Mouse (Mus musculus): ENCODE results near the gene Gucy2d. TPM values are rescaled to one million over a fixed set of nuclear protein-coding genes. Genes with fewer than 3 reads are reported as not detected.

Gucy2d gene
- polyA plus RNA-seq, 2 experiments from 2014 or later = not detected

GRCm38 (mm10) chr7:98490911-98491310 is 50.7 kb downstream of the Gucy2d start:
- ATAC-seq = no peak

DNA sequence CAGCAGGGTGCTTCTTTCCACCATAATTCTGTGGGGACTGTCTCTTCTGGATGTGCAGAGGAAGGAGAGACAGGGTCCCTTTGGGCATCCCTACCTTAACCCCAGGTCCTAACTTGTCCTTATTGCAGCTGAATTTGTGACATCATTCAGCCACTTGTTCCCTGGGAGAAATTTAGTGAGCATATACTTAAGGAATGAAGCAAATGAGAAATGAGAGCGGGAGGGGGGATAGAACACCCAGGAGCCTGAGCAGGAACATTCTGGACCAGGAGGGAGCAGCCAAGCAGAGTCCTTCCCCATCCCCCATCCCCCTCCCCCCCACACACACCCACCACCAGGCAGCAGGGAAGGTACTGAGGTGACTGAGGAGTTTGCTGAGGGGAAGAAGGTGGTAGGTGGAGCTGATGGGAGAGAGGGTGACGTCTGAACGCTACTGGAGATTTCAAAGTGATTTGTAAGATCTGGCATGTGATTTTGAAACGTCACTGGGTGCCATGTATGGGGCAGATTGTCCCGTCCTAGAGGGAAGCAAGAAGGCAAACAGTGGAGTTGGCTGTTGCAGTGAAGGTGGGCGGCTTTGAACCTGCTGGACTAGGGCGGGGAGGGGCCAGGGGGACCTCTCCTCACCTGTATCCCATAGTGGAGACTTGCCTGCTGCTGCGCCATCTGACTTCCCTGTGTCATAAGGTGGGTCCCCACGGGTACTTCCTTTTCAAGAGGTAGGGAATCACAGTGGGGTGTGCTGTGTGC is 51.4 kb downstream of the Gucy2d start:
- peak; percentile 68 for ATAC-seq

GRCm38 (mm10) chr7:98492331-98492730 is 52.1 kb downstream of the Gucy2d start:
- no peak for ATAC-seq

GRCm38 (mm10) chr7:98493307-98493706 is 53.1 kb downstream of the Gucy2d start:
- no peak for ATAC-seq

GRCm38 (mm10) chr7:98493901-98494480 is 53.8 kb downstream of the Gucy2d start:
- no peak for ATAC-seq

DNA sequence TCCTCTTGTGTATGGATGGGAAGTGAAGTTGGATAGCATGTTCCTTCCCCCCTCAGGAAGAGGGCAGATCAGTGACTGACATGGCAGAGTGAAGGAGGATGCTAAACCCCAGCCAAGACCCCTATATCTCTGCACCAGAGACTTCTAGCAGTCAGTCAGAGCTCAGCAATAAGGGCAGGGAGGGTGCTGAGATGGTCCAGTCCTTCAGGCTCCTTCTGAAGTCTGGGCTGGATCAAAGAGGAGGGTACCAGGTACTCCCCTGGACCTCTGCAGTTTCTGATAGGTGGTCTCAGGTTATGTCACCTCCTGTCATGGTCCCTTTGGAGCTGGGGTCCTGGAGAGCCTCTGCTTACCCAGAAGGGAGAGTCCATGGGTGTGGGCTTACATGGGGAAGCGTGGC is 55.4 kb downstream of the Gucy2d start:
- ATAC-seq = no peak

- ATAC-seq = no peak
Measured at GRCm38 (mm10) chr7:98497451-98497850, 57.2 kb downstream of the Gucy2d start.

DNA sequence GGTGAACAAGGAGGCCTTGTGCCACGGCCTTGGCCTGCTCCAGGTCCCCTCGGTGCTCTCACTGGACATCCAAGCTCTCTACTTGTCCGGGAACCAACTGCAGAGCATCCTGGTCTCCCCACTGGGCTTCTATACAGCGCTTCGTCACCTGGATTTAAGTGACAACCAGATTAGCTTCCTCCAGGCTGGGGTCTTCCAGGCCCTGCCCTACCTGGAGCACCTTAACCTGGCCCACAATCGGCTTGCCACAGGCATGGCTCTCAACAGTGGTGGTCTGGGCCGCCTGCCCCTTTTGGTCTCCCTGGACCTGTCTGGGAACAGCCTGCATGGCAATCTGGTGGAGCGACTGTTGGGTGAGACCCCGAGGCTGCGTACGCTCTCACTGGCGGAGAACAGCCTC is 57.9 kb downstream of the Gucy2d start:
- ATAC-seq = no peak

DNA sequence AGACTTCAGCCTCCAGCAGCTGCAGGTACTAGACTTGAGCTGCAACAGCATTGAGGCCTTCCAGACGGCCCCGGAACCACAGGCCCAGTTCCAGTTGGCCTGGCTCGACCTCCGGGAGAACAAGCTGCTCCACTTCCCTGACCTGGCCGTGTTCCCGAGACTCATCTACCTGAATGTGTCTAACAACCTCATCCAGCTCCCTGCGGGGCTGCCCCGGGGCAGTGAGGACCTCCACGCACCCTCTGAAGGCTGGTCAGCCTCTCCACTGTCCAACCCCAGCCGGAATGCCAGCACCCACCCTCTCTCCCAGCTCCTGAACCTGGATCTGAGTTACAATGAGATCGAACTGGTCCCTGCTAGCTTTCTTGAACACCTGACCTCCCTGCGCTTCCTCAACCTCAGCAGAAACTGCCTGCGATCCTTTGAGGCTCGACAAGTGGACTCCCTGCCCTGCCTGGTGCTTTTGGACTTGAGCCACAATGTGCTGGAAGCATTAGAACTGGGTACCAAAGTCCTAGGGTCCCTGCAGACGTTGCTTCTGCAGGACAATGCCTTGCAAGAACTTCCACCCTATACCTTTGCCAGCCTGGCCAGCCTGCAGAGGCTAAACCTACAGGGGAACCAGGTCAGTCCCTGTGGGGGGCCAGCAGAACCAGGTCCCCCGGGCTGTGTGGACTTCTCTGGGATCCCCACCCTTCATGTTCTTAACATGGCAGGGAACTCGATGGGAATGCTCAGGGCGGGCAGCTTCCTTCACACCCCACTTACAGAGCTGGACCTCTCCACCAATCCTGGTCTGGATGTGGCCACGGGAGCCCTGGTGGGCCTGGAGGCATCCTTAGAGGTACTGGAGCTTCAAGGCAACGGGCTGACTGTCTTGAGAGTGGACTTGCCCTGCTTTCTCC is 58.7 kb downstream of the Gucy2d start:
- no peak for ATAC-seq

GRCm38 (mm10) chr7:98499561-98500292 is 59.5 kb downstream of the Gucy2d start:
- ATAC-seq = no peak

DNA sequence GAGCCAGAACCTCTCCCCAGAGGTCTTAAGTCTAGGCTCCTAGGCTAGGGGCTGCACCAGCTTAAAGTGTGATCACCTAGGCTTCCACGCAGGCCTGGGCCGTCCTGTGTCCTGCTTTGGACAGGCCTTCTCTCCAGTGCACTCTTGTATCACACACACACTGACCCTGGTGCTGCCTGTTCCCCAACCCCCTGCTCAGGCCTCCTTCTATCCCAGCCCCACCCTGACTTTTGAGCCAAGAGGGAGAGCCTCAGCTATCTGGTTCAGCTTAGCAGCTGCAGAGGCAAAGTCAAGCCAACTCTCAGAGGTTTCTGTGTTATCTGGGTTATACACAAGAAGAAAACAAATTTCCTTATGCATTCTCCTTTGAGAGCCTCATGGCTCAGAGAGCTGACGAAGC is 60.3 kb downstream of the Gucy2d start:
- no peak for ATAC-seq

GRCm38 (mm10) chr7:98501078-98501477 is 60.9 kb downstream of the Gucy2d start:
- no peak for ATAC-seq

- no peak for ATAC-seq
Measured at GRCm38 (mm10) chr7:98502921-98503320, 62.7 kb downstream of the Gucy2d start.

DNA sequence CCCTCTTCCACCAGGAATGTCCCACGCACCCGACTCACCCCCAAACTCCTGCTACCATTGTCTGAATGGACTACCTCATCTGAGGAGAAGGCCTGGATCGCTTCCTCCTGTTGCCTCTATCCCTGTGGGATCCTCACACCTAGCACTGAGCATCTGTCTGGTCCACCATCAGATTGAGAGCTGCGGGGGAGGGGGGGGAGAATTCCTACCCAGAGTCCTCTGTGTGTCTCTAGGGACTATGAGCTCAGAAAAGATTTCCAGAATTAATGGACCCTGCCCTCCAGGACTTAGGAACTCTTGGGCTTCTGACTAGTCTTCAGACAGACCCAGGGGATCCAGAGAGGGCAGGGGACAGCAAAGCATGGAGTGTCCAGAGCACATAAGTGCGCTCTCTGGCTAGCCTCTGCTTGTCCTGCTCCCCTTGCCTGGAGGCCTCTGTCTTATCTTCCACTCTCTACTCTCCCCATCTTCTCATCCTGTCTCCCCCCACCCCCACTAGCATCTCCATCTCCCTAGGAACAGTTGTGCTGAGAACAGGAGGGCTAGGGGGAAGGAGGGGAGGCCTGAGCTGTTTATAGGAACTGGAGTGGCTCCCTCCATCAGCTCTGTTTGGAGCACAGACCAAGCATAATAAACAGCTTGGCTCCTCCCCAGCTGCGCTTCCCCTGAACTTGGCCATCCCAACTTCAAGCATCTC is 63.9 kb downstream of the Gucy2d start:
- ATAC-seq = no peak

DNA sequence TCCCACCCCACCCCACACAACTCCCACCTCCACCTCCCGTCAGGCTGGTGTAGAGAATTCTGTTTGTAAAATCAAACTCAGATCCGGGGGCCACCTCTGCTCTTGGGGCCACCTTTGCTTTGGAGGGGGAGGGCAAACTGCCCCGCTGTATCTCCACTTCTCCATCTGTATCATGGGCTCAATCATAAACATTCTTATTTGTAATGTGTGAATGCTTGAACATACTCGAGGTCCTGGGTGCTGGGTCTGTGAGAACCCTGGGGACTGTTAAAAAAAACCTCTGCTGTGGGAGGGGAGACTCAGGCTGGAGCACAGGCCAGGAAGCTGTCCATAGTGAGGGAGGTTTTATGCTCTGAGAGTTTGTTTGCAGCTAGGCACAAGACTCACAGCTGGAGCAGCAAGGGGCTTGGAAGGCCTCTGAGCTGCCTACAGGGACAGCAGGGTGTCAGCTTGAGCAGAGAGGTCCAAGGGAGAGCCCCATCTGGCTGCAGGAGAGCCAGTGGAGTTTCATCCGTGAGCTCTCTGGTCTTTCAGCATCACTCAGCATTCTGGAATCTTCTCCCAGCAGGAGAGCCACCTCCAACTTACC is 64.6 kb downstream of the Gucy2d start:
- no peak for ATAC-seq

- ATAC-seq = no peak
Measured at GRCm38 (mm10) chr7:98505664-98506063, 65.4 kb downstream of the Gucy2d start.

DNA sequence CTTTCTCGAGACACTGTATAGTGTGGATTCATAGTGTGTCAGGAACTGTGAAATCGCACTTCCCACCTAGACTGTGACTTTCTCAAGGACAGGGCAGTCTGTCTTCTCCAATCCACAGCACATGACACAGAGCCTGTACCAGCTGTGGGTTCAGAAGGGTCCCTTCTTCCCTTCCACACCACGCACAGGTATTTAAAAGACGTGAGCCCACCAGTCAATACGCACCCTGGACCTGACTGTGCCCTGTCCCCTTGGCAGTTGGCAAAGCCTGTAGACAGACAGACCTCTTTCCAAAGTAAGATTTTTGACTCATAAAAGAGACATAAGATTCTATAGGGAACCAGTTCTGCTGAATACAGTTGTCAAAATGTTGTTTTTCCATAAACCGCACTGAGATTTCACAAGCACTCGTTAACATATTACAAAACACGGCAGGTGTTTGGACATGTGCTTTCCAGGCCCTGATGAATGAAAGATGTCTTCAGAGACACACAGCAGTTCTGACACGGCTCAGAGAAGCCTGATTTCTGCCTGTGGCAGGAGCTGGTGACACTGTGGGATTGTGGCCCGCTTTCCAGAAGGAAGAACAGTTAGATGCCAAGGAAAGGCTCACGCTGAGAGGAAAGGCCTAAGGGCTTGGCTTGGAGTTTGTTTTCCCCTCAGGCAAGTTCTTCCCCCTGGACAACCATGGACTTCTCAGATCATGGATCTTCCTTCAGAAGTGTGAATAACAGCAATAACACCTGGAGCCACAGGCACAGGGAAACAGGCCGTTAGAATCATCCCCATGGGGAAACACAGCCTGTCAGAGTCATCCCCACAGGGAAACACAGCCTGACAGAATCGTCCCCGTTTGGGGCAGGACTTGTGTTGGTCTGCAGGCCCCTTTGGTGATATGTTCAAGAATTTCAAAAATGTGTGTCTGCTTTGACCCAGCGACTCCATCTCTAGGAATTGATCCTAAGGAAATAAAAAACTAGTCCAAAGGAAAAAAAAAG is 71.0 kb downstream of the Gucy2d start:
- ATAC-seq = no peak

DNA sequence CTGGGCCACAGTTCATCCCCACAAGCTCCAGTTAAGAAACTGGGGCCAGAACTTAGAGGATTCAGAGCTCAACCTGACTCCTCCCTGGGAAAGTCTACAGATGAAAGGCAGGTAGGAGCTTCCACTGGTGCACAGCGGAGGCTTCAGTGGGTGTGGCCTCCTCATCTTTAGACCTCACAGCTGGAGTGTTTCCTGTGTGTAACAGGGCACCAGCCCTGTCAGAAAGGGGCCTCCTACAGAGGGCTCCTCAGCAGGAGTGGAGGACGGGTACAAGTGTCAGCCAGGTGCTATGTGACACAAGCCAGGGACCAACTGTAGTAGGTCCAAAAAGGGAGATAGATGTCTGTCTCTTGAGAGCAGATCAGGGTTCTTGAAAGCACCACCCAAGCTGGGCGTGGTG is 73.0 kb downstream of the Gucy2d start:
- ATAC-seq = peak; percentile 98

DNA sequence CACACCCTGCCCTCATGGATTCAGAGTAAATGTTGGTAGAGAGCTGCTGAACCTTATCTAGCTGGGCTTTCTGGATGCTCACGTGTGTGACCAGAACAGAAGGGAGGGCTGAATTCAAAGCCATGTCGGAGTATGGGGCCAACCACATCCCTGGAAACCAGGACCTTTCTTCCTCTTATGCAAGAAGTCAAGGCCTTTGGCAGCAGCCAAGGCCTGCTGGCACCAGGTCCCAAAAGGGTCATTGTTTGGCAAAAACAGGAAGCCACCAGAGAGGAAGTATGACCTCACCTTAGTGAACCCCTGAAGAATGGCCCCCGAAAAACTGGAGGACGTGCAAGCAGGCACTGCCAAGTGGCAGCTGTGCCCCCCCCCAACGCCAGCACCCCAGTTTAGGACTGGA is 82.4 kb downstream of the Gucy2d start:
- no peak for ATAC-seq

DNA sequence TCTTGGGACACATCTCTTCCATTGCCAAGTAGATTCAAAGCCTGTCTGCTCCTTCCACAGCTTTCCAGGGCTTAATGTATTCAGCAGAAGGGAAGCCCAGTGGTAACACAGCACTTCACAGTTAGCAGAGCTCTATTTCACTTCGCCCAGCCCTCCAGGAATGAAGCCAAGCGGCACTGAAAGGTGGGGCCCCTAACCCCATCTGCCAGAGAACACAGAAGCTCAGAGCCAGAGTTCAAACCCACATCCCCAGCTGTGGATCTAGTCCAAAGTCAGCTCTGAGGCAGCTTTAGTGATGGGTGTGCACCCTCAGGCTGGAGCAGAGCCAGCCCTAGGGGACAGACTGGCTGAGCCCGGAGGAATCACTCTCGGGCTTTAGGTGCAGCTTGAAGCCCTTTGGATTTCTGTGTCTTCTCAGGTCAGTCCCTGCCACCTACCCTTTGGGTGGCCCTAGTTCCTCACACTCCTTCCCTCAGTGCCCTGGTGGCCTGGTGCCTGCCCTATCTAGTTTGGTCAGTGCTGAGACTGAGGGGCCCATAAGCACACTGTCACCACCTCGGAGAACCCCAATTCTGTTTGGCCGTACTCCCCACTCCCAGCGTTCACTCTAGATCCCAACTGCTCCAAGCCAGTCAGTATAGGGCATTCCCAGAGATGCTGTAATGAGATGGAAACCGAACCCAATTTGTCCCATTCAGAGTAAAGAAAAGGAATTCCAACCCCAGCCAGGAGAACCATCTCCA is 83.0 kb downstream of the Gucy2d start:
- peak; percentile 29 for ATAC-seq
